Mouse (Mus musculus) myocyte (in vitro differentiated cells): ENCODE measurements at regions not wholly inside any gene's neighbourhood (a gene's known extent, or its start where the extent isn't known, plus 50 kb on each side); places are given as distances from the start of the nearest gene placed in this dataset.

Experiments used
- CEBPB ChIP-seq: IDR thresholded peaks from 2 replicates; pipeline ENCODE4 v1.6.1; 2011; ENCODE audit warnings: mild to moderate bottlenecking, moderate library complexity; ENCODE audit not compliant: poor library complexity, insufficient read depth, severe bottlenecking
- MAX ChIP-seq: IDR thresholded peaks from one replicate; pipeline ENCODE4 v1.6.1; 2011; ENCODE audit warnings: low read depth, mild to moderate bottlenecking, control low read depth
- MYOD1 ChIP-seq, 3 experiments: IDR thresholded peaks; one replicate each; pipeline ENCODE4 v1.6.1; 2011; ENCODE audit warnings: control low read depth in 2 of 3, low read depth in 2 of 3, mild to moderate bottlenecking in 2 of 3, moderate library complexity in 1 of 3; ENCODE audit not compliant: insufficient read length in 2 of 3, control insufficient read depth in 1 of 3
- MYOG ChIP-seq, 3 experiments: IDR thresholded peaks; one replicate each; pipeline ENCODE4 v1.6.1; 2011; ENCODE audit warnings: control low read depth in 2 of 3, low read depth in 2 of 3, mild to moderate bottlenecking in 2 of 3; ENCODE audit not compliant: insufficient read length in 2 of 3, control insufficient read depth in 1 of 3, insufficient read depth in 1 of 3
- POLR2A ChIP-seq: IDR thresholded peaks from one replicate; pipeline ENCODE4 v1.6.1; 2011; ENCODE audit warnings: low read depth, mild to moderate bottlenecking, control low read depth, moderate library complexity; ENCODE audit not compliant: insufficient read length
- POLR2AphosphoS2 ChIP-seq: IDR thresholded peaks from one replicate; pipeline ENCODE4 v1.6.1; 2011; ENCODE audit warnings: low read depth, control low read depth; ENCODE audit not compliant: insufficient read length
- REST ChIP-seq: IDR thresholded peaks from one replicate; pipeline ENCODE4 v1.6.1; 2011; ENCODE audit warnings: mild to moderate bottlenecking, control low read depth, moderate library complexity; ENCODE audit not compliant: insufficient read depth, insufficient read length
- SRF ChIP-seq: IDR thresholded peaks from one replicate; pipeline ENCODE4 v1.6.1; 2011; ENCODE audit warnings: low read depth; ENCODE audit not compliant: control insufficient read depth, insufficient read length
- TCF12 ChIP-seq: IDR thresholded peaks from one replicate; pipeline ENCODE4 v1.6.1; 2011; ENCODE audit warnings: mild to moderate bottlenecking, control low read depth; ENCODE audit not compliant: poor library complexity, insufficient read depth, severe bottlenecking
- TCF3 ChIP-seq: IDR thresholded peaks from one replicate; pipeline ENCODE4 v1.6.1; 2011; ENCODE audit warnings: low read depth, control low read depth; ENCODE audit not compliant: insufficient read length
- USF1 ChIP-seq: IDR thresholded peaks from one replicate; pipeline ENCODE4 v1.6.1; 2011; ENCODE audit warnings: low read depth, mild to moderate bottlenecking, control low read depth, moderate library complexity

DNA sequence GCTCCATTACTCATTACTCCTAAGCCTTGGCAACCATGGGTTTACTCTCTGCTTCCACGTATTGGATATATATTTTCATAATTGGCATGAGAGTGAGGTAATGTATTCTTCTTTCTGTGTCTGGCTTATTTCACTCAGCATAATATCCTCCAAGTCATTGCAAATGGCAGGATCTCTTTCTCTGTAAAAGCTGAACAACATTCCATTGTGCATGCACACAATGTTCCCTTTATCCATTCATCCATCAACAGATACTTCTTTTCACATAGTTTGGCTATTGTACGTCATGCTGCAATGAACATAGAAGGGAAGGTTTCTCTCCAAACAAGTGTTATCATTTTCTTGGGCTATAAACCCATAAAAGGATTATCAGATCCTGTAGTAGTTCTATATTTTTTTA, 232.9 kb upstream of the Kirrel3 start:
- no peak for TF ChIP-seq POLR2A
- no peak for TF ChIP-seq MYOD1 (IDR thresholded peaks at IDR 0.05; ENCODE audit: control insufficient read depth in 1 of 3, insufficient read length in 2 of 3, low read depth in 2 of 3)
- TF ChIP-seq MYOG (IDR thresholded peaks at IDR 0.05; ENCODE audit: control insufficient read depth in 1 of 3, insufficient read depth in 1 of 3, insufficient read length in 2 of 3, low read depth in 2 of 3), result no peak
- TF ChIP-seq REST, result no peak
- TF ChIP-seq USF1, result no peak
- TF ChIP-seq MAX, result no peak
- no peak for TF ChIP-seq POLR2AphosphoS2
- TF ChIP-seq SRF, result no peak
- TF ChIP-seq CEBPB, result no peak
- TF ChIP-seq TCF3, result no peak
- no peak for TF ChIP-seq TCF12
